Mouse (Mus musculus): ENCODE data around the gene Olfm3. TPM values are rescaled to one million over a fixed set of nuclear protein-coding genes. Genes with fewer than 3 reads are reported as not detected.

Gene Olfm3
- polyA plus RNA-seq, 1 experiment = not detected

- TF ChIP-seq CTCF (IDR thresholded peaks at IDR 0.05; ENCODE audit: low read depth, low read length) (no peak), POLR2A (IDR thresholded peaks at IDR 0.05; ENCODE audit: borderline replicate concordance, low read depth, low read length) (no peak)
- H3K4me3 ChIP-seq (ENCODE audit: insufficient read depth, low read length) = no peak overlapping the region
- no peak overlapping the region for H3K27ac ChIP-seq (ENCODE audit: insufficient read depth, low read depth, low read length)
- no peaks in the 10 kb centered on the region for H3K4me1 ChIP-seq (ENCODE audit: control insufficient read depth, insufficient read depth, low read length)
These were observed 51.0 kb downstream of the Olfm3 start for GRCm38 (mm10) chr3:114954904-114955303.

- Histone ChIP-seq H3K27ac (ENCODE audit: insufficient read depth, low read depth, low read length) (no peak overlapping the region), H3K4me3 (ENCODE audit: insufficient read depth, low read length) (no peak overlapping the region), H3K4me1 (ENCODE audit: control insufficient read depth, insufficient read depth, low read length) (no peaks in the 10 kb centered on the region)
- TF ChIP-seq CTCF (IDR thresholded peaks at IDR 0.05; ENCODE audit: low read depth, low read length) (no peak), POLR2A (IDR thresholded peaks at IDR 0.05; ENCODE audit: borderline replicate concordance, low read depth, low read length) (no peak)
These were observed 55.6 kb downstream of the Olfm3 start for GRCm38 (mm10) chr3:114959311-114959967.

- Histone ChIP-seq H3K4me1 (ENCODE audit: control insufficient read depth, insufficient read depth, low read length) (no peaks in the 10 kb centered on the region), H3K4me3 (ENCODE audit: insufficient read depth, low read length) (no peak overlapping the region), H3K27ac (ENCODE audit: insufficient read depth, low read depth, low read length) (no peak overlapping the region)
- TF ChIP-seq POLR2A (IDR thresholded peaks at IDR 0.05; ENCODE audit: borderline replicate concordance, low read depth, low read length) (no peak), CTCF (IDR thresholded peaks at IDR 0.05; ENCODE audit: low read depth, low read length) (no peak)
These were observed 58.6 kb downstream of the Olfm3 start for GRCm38 (mm10) chr3:114962316-114963083.

GRCm38 (mm10) chr3:114971183-114971582 lies 67.3 kb downstream of the Olfm3 start:
- H3K4me1 ChIP-seq (ENCODE audit: control insufficient read depth, insufficient read depth, low read length) = no peaks in the 10 kb centered on the region
- TF ChIP-seq CTCF (IDR thresholded peaks at IDR 0.05; ENCODE audit: low read depth, low read length) (no peak), POLR2A (IDR thresholded peaks at IDR 0.05; ENCODE audit: borderline replicate concordance, low read depth, low read length) (no peak)
- no peak overlapping the region for H3K27ac ChIP-seq (ENCODE audit: insufficient read depth, low read depth, low read length)
- H3K4me3 ChIP-seq (ENCODE audit: insufficient read depth, low read length) = no peak overlapping the region

- Histone ChIP-seq H3K27ac (ENCODE audit: insufficient read depth, low read depth, low read length) (no peak overlapping the region), H3K4me3 (ENCODE audit: insufficient read depth, low read length) (no peak overlapping the region), H3K4me1 (ENCODE audit: control insufficient read depth, insufficient read depth, low read length) (no peaks in the 10 kb centered on the region)
- TF ChIP-seq CTCF (IDR thresholded peaks at IDR 0.05; ENCODE audit: low read depth, low read length) (no peak), POLR2A (IDR thresholded peaks at IDR 0.05; ENCODE audit: borderline replicate concordance, low read depth, low read length) (no peak)
These were observed 68.6 kb downstream of the Olfm3 start for GRCm38 (mm10) chr3:114972522-114972921.

GRCm38 (mm10) chr3:114990828-114991227 lies 87.0 kb downstream of the Olfm3 start:
- H3K27ac ChIP-seq (ENCODE audit: insufficient read depth, low read depth, low read length) = no peak overlapping the region
- H3K4me1 ChIP-seq (ENCODE audit: control insufficient read depth, insufficient read depth, low read length) = no peaks in the 10 kb centered on the region
- no peak overlapping the region for H3K4me3 ChIP-seq (ENCODE audit: insufficient read depth, low read length)
- no peak for TF ChIP-seq POLR2A (IDR thresholded peaks at IDR 0.05; ENCODE audit: borderline replicate concordance, low read depth, low read length)
- TF ChIP-seq CTCF (IDR thresholded peaks at IDR 0.05; ENCODE audit: low read depth, low read length) = no peak

GRCm38 (mm10) chr3:114995956-114996355 lies 92.1 kb downstream of the Olfm3 start:
- Histone ChIP-seq H3K4me1 (ENCODE audit: control insufficient read depth, insufficient read depth, low read length) (no peaks in the 10 kb centered on the region), H3K27ac (ENCODE audit: insufficient read depth, low read depth, low read length) (no peak overlapping the region), H3K4me3 (ENCODE audit: insufficient read depth, low read length) (no peak overlapping the region)
- TF ChIP-seq CTCF (IDR thresholded peaks at IDR 0.05; ENCODE audit: low read depth, low read length) (no peak), POLR2A (IDR thresholded peaks at IDR 0.05; ENCODE audit: borderline replicate concordance, low read depth, low read length) (no peak)

GRCm38 (mm10) chr3:115027560-115027959 lies 123.7 kb downstream of the Olfm3 start:
- no peaks in the 10 kb centered on the region for H3K4me1 ChIP-seq (ENCODE audit: control insufficient read depth, insufficient read depth, low read length)
- H3K27ac ChIP-seq (ENCODE audit: insufficient read depth, low read depth, low read length) = no peak overlapping the region
- no peak overlapping the region for H3K4me3 ChIP-seq (ENCODE audit: insufficient read depth, low read length)
- no peak for TF ChIP-seq POLR2A (IDR thresholded peaks at IDR 0.05; ENCODE audit: borderline replicate concordance, low read depth, low read length)
- TF ChIP-seq CTCF (IDR thresholded peaks at IDR 0.05; ENCODE audit: low read depth, low read length) = no peak

- Histone ChIP-seq H3K4me1 (ENCODE audit: control insufficient read depth, insufficient read depth, low read length) (no peaks in the 10 kb centered on the region), H3K27ac (ENCODE audit: insufficient read depth, low read depth, low read length) (no peak overlapping the region), H3K4me3 (ENCODE audit: insufficient read depth, low read length) (no peak overlapping the region)
- TF ChIP-seq CTCF (IDR thresholded peaks at IDR 0.05; ENCODE audit: low read depth, low read length) (no peak), POLR2A (IDR thresholded peaks at IDR 0.05; ENCODE audit: borderline replicate concordance, low read depth, low read length) (no peak)
These were observed 124.2 kb downstream of the Olfm3 start for GRCm38 (mm10) chr3:115028046-115028445.

- TF ChIP-seq CTCF (IDR thresholded peaks at IDR 0.05; ENCODE audit: low read depth, low read length) (no peak), POLR2A (IDR thresholded peaks at IDR 0.05; ENCODE audit: borderline replicate concordance, low read depth, low read length) (no peak)
- no peaks in the 10 kb centered on the region for H3K4me1 ChIP-seq (ENCODE audit: control insufficient read depth, insufficient read depth, low read length)
- no peak overlapping the region for H3K4me3 ChIP-seq (ENCODE audit: insufficient read depth, low read length)
- no peak overlapping the region for H3K27ac ChIP-seq (ENCODE audit: insufficient read depth, low read depth, low read length)
These were observed 124.7 kb downstream of the Olfm3 start for GRCm38 (mm10) chr3:115028611-115029010.

Data from bone marrow macrophage, adult 2 months (primary cell).